Mouse (Mus musculus) bone marrow macrophage, adult 2 months (primary cell): ENCODE data around the gene Sephs1.
"Not testable (repeated sequence)": the region's sequence is repeated elsewhere in the genome, so short reads cannot be mapped to it uniquely, and the experiment has no call there.

ENCODE experiments used
- CTCF ChIP-seq: IDR thresholded peaks from 2 replicates; pipeline ENCODE4 v1.5.1; 2012; ENCODE audit warnings: low read depth, mild to moderate bottlenecking, low read length, moderate library complexity
- POLR2A ChIP-seq: IDR thresholded peaks from 2 replicates; pipeline ENCODE4 v1.6.1; 2012; ENCODE audit warnings: mild to moderate bottlenecking, low read depth, low read length, borderline replicate concordance

GRCm38 (mm10) chr2:4949691-4950090 is 68.3 kb downstream of the Sephs1 start:
- TF ChIP-seq POLR2A, CTCF: not testable (repeated sequence)
